Mouse (Mus musculus) CH12.LX (cell line): ENCODE measurements around the gene Gabarapl2.

Source experiments
- CTCF ChIP-seq, 2 experiments: IDR thresholded peaks in 1 of 2; conservative IDR thresholded peaks in 1 of 2; 2 replicates each; pipeline ENCODE4 v1.5.1; 2011 to 2012; ENCODE audit warnings: low read depth in 2 of 2, low read length in 2 of 2, improper control_type of control experiment in 1 of 2, inconsistent platforms in 1 of 2, mild to moderate bottlenecking in 1 of 2, moderate library complexity in 1 of 2
- GABPA ChIP-seq: IDR thresholded peaks from 2 replicates; pipeline ENCODE4 v1.6.1; 2012; ENCODE audit warnings: low read depth, low read length, improper control_type of control experiment, inconsistent platforms; ENCODE audit not compliant: insufficient replicate concordance
- MAFK ChIP-seq: IDR thresholded peaks from 2 replicates; pipeline ENCODE4 v1.6.1; 2011; ENCODE audit warnings: low read length, improper control_type of control experiment; ENCODE audit not compliant: insufficient replicate concordance
- MAX ChIP-seq: IDR thresholded peaks from 2 replicates; pipeline ENCODE4 v1.6.1; 2011; ENCODE audit warnings: low read length, improper control_type of control experiment
- MEF2A ChIP-seq: IDR thresholded peaks from 2 replicates; pipeline ENCODE4 v1.6.1; 2014; ENCODE audit warnings: low read depth, mild to moderate bottlenecking, inconsistent platforms, low read length, improper control_type of control experiment, borderline replicate concordance
- POLR2A ChIP-seq: IDR thresholded peaks from 2 replicates; pipeline ENCODE4 v1.6.1; 2011; ENCODE audit warnings: low read depth, mild to moderate bottlenecking, improper control_type of control experiment, low read length
- ZKSCAN1 ChIP-seq: IDR thresholded peaks from 2 replicates; pipeline ENCODE4 v1.6.1; 2012; ENCODE audit warnings: low read depth, inconsistent platforms, low read length, improper control_type of control experiment, borderline replicate concordance

GRCm38 (mm10) chr8:111937184-111937583 lies 3.3 kb upstream of the Gabarapl2 start:
- TF ChIP-seq POLR2A (no peak), MAX (no peak), CTCF (conservative IDR thresholded peaks at IDR 0.05 in 1 of 2, IDR thresholded peaks at IDR 0.05 in 1 of 2; ENCODE audit: low read depth in 2 of 2, low read length in 2 of 2) (no peak), MEF2A (no peak), GABPA (no peak), MAFK (no peak), ZKSCAN1 (no peak)
